ENCODE assay signal across 33 mouse cellular contexts in the genomic region with DNA sequence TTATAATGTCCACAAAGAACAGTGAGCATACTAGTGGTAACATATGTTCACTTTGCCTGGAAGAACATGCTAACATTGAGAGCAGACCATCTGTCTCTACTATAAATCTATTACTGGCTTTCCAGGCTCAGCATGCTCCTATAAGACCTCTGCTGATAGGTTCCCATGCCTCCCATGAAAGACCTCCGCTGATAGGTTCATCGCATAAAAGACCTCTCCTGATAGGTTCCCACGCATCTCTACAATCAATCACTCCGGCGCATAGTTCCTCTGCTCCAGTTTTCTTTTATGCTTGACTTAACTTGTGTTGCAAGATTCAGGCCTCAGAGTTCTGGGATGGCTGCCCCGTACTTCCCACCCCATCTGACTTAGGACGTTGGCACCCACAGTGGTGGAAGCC.
DNase-seq lines count a peak whose midpoint lies in the region; ATAC-seq and TF ChIP-seq lines count a peak whose summit lies in the region.
"Had no signal": no experiment of that assay in that cellular context is flagged by ENCODE, and none has a peak within 500 bp of the region (broad histone marks: within the 10 kb centered on the region; RNA-seq: fewer than 3 reads in every experiment).

No protein-coding gene starts in this region.

- H3K27ac ChIP-seq in forebrain, postnatal 0 days (ENCODE audit: low read depth, low read length): no peak overlapping the region
- H3K27ac ChIP-seq in forebrain, embryonic 13.5 days: no peak overlapping the region
- no peak overlapping the region for H3K27ac ChIP-seq in neural tube, embryonic 11.5 days (ENCODE audit: low read depth, low read length)
- H3K27ac ChIP-seq: embryonic facial prominence, embryonic 13.5 days; forebrain, embryonic 10.5 days; heart, embryonic 13.5 days; hindbrain, embryonic 13.5 days; left cerebral cortex, adult 2 months; limb, embryonic 13.5 days; lung, embryonic 15.5 days; midbrain, embryonic 10.5 days; stomach, postnatal 0 days had no signal

- no peak for TF ChIP-seq CTCF in forebrain, postnatal 0 days (IDR thresholded peaks at IDR 0.05; ENCODE audit: low read depth)

- no peaks in the 10 kb centered on the region for H3K4me1 ChIP-seq in forebrain, postnatal 0 days (ENCODE audit: insufficient read depth)
- H3K4me1 ChIP-seq in forebrain, embryonic 13.5 days: peaks cover 8% of the 10 kb centered on the region; the same call in 1 of the 2 replicates
- H3K4me1 ChIP-seq in neural tube, embryonic 11.5 days (ENCODE audit: control insufficient read depth, insufficient read depth, low read length): peaks cover 3% of the 10 kb centered on the region; the same call in 1 of the 2 replicates
- H3K4me1 ChIP-seq: heart, embryonic 13.5 days; lung, embryonic 15.5 days had no signal

- no peak overlapping the region for H3K9ac ChIP-seq in forebrain, postnatal 0 days
- H3K9ac ChIP-seq in forebrain, embryonic 13.5 days: no peak overlapping the region
- H3K9ac ChIP-seq in neural tube, embryonic 11.5 days (ENCODE audit: low read length): no peak overlapping the region
- H3K9ac ChIP-seq: embryonic facial prominence, embryonic 13.5 days; heart, embryonic 13.5 days; hindbrain, embryonic 13.5 days; limb, embryonic 13.5 days; lung, embryonic 15.5 days had no signal

- H3K36me3 ChIP-seq in forebrain, postnatal 0 days (ENCODE audit: insufficient read depth): no peaks in the 10 kb centered on the region
- no peaks in the 10 kb centered on the region for H3K36me3 ChIP-seq in forebrain, embryonic 13.5 days (ENCODE audit: poor library complexity, severe bottlenecking)
- no peaks in the 10 kb centered on the region for H3K36me3 ChIP-seq in neural tube, embryonic 11.5 days (ENCODE audit: control insufficient read depth, insufficient read depth, low read length)
- H3K36me3 ChIP-seq: embryonic facial prominence, embryonic 13.5 days; forebrain, embryonic 10.5 days; heart, embryonic 13.5 days; hindbrain, embryonic 13.5 days; limb, embryonic 13.5 days; lung, embryonic 15.5 days; midbrain, embryonic 10.5 days had no signal

- H3K27me3 ChIP-seq in forebrain, postnatal 0 days (ENCODE audit: insufficient read depth, low read length): no peaks in the 10 kb centered on the region
- H3K27me3 ChIP-seq in forebrain, embryonic 13.5 days: no peaks in the 10 kb centered on the region
- H3K27me3 ChIP-seq in neural tube, embryonic 11.5 days (ENCODE audit: control insufficient read depth, insufficient read depth, low read length): no peaks in the 10 kb centered on the region
- H3K27me3 ChIP-seq: CH12.LX; embryonic facial prominence, embryonic 13.5 days; heart, embryonic 13.5 days; hindbrain, embryonic 13.5 days; limb, embryonic 13.5 days; lung, embryonic 15.5 days had no signal

- 92% methylated on average over 7 of the region's 7 CpGs for WGBS in forebrain, postnatal 0 days
- 90% methylated on average over 7 of the region's 7 CpGs for WGBS in forebrain, embryonic 13.5 days
- 82% methylated on average over 7 of the region's 7 CpGs for WGBS in neural tube, embryonic 11.5 days

- no peak overlapping the region for H3K4me3 ChIP-seq in forebrain, postnatal 0 days (ENCODE audit: low read depth, low read length)
- H3K4me3 ChIP-seq in forebrain, embryonic 13.5 days: no peak overlapping the region
- H3K4me3 ChIP-seq in neural tube, embryonic 11.5 days (ENCODE audit: low read depth, low read length): no peak overlapping the region
- H3K4me3 ChIP-seq: embryonic facial prominence, embryonic 13.5 days; forebrain, embryonic 10.5 days; heart, embryonic 13.5 days; hindbrain, embryonic 13.5 days; left cerebral cortex, adult 2 months; limb, embryonic 13.5 days; lung, embryonic 15.5 days; midbrain, embryonic 10.5 days; myocyte had no signal

- H3K4me2 ChIP-seq in forebrain, postnatal 0 days (ENCODE audit: low read depth): no peak overlapping the region
- no peak overlapping the region for H3K4me2 ChIP-seq in forebrain, embryonic 13.5 days
- H3K4me2 ChIP-seq in neural tube, embryonic 11.5 days (ENCODE audit: low read depth): no peak overlapping the region
- H3K4me2 ChIP-seq: embryonic facial prominence, embryonic 13.5 days; heart, embryonic 13.5 days; hindbrain, embryonic 13.5 days; limb, embryonic 13.5 days; liver, embryonic 11.5 days; lung, embryonic 15.5 days had no signal

- ATAC-seq in forebrain, postnatal 0 days: peak; percentile 77
- no peak for ATAC-seq in forebrain, embryonic 13.5 days
- ATAC-seq in neural tube, embryonic 11.5 days (ENCODE audit: insufficient read depth, low FRiP score, low TSS enrichment): 0 out of 2 replicates have a peak, but pooled peaks have one; percentile 31
- peak; percentile 26 for ATAC-seq in activated CD4-positive, CD25-positive, alpha-beta regulatory T cell, adult 4 months
- peak; percentile 29 for ATAC-seq in inflammation-experienced regulatory T-cells, adult 6 months
- ATAC-seq in frontal cortex, adult (ENCODE audit: low TSS enrichment): no peak
- ATAC-seq: forebrain, embryonic 16.5 days; intestine, postnatal 0 days; midbrain, embryonic 16.5 days had no signal

- no peaks in the 10 kb centered on the region for H3K9me3 ChIP-seq in forebrain, postnatal 0 days (ENCODE audit: low read length)
- no peaks in the 10 kb centered on the region for H3K9me3 ChIP-seq in forebrain, embryonic 13.5 days (replicated peaks)
- H3K9me3 ChIP-seq in neural tube, embryonic 11.5 days (ENCODE audit: control insufficient read depth, low read length): no peaks in the 10 kb centered on the region
- H3K9me3 ChIP-seq: embryonic facial prominence, embryonic 13.5 days; forebrain, embryonic 10.5 days; heart, embryonic 13.5 days; hindbrain, embryonic 13.5 days; limb, embryonic 13.5 days; lung, embryonic 15.5 days; midbrain, embryonic 10.5 days had no signal

- DNase-seq in forebrain, postnatal 0 days: no peak
- peak; percentile 28 for DNase-seq in neural tube, embryonic 11.5 days (ENCODE audit: low spot score)
- no peak for DNase-seq in neural tube, embryonic 10.5 days (ENCODE audit: extremely low spot score, low spot score)
- DNase-seq in layer of hippocampus, postnatal 36 days: no peak
- DNase-seq: adrenal gland, postnatal 10 days; cerebellum, adult 11 months; cerebellum, adult 9-11 months; embryo, embryonic 11 days; gastrocnemius, postnatal 10 days; heart, postnatal 14 days; kidney, adult 9 months; kidney, postnatal 14 days; right cerebral cortex, postnatal 4 days; thymus, adult 2 months had no signal

Comparison
In these comparisons a context has a peak if more than half of its experiments do, and no peak if none do; other contexts are left out.
1. ATAC-seq: peak in forebrain, postnatal 0 days (single experiment), neural tube, embryonic 11.5 days (single experiment), activated CD4-positive, CD25-positive, alpha-beta regulatory T cell, adult 4 months (single experiment) and inflammation-experienced regulatory T-cells, adult 6 months (single experiment); none in forebrain, embryonic 13.5 days (single experiment) and frontal cortex, adult (single experiment).